Mouse (Mus musculus) ovary, postnatal 14 days (tissue): ENCODE measurements around the gene Pou2f1.
A peak's percentile ranks its signal among the peaks of the same experiment; 100 is the strongest.

ENCODE experiments used
- DNase-seq: peaks from one replicate; pipeline ENCODE4 v3.0.0; 2022; ENCODE audit warnings: low spot score

The Pou2f1 gene

DNA sequence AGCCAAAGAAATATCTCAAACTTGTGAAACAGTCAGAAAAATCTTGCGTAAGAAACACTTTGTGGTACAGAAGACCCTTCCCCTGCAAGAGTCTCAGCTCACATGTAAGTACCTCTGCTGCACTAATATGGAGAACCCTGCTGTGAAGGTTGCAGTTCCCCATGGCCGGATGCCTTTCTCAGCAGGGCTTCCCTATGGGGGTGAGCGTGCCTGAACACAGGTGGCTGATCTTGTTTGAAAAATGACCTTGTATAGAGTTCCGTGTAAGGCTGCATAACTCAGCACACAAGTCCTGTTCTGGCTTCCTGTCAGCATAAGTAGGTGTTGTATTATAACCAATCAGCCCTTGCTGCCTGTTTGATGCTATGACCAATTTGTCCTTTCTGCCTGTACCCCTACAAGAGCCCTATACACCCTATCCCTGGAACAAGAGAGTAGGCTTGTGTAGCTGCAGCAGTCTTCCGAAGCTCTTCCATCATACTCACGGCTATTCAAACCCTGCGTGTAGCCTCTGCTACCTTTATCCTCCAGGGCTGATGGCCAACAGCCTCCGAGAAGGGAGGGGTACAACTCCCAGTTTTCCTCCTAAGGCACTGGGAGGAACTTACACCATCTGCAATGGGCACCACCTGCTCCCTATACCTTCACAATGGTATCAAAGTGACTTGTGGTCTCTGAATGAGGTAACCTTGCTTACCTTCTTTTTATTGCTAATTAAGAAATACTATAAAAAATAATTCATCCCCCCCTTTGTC is 120.2 kb downstream of the Pou2f1 start:
- DNase-seq = no peak

GRCm38 (mm10) chr1:165878751-165879150 is 123.7 kb downstream of the Pou2f1 start:
- DNase-seq = no peak

DNA sequence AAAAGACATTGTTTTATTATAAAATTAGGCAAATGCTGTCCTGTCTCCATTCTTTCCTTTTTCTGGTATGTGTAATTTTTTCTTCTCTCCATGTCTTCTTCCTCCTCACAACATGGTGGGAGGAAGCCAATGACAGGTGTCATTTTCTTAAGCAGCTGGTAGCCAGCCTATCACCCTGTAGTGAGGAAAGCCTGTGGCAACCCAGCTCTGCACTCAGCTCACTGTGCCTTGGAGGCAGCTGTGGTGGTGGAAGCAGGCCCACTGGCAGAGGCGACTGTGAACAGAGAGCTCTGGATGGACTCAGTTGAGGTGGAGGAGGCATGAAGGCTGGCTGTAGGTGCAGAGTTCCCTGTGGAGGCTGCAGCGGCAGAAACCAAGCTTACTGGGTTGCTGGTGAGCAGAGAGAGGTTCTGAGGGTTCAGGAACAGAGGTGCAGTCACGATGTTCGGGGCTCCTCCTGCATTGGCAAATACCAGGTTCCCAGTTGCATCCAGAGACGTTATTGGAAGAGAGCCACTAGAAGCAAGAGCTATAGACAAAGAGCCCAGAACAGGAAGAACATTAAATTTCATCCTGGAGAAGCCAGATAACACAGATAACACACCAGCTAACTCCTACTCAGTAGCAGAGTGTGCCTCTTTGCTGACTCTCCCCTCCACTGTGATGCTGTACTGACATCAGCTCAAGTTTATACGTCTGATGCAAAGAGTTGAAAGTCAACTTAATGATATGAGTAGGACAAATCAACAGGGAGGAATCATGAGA is 126.8 kb downstream of the Pou2f1 start:
- no peak for DNase-seq

DNA sequence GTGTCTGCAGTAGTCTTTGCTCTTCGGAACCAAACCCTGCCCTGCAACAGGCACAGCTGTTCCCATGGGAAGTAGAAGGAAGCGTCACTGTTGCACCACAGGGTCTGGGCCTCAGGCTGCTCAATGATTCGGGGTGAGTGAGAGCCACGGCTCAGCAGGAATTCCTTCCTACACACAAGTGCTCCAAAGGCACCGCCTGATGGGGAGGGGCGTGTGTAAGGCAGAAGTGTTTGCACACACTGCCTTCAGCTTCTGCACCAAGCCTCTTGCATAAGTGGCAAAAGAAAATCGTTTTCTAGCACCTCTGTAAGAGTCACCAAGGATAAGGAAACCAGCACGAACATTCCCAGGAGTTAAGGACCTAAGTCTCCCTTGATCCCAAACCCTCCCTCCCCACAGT is 127.8 kb downstream of the Pou2f1 start:
- DNase-seq = no peak

DNA sequence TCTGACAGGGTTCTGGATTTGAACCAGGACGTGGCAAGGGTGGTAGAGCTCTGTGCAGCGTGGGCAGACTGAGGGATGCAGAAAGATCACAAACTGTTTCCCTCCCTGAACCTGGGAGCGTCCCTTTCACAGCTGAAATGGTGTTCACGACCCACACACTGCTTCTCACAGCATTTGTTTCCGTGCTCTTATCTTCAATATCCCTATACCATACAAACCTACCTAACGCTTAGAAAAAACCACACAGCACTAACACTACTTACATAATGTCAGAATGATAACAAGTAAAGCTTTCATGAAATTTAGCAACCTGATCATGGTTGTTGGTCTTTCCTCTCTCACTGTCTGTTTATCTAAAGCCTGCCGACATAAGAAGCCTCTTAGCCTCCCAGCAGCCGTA is 133.8 kb downstream of the Pou2f1 start:
- no peak for DNase-seq

DNA sequence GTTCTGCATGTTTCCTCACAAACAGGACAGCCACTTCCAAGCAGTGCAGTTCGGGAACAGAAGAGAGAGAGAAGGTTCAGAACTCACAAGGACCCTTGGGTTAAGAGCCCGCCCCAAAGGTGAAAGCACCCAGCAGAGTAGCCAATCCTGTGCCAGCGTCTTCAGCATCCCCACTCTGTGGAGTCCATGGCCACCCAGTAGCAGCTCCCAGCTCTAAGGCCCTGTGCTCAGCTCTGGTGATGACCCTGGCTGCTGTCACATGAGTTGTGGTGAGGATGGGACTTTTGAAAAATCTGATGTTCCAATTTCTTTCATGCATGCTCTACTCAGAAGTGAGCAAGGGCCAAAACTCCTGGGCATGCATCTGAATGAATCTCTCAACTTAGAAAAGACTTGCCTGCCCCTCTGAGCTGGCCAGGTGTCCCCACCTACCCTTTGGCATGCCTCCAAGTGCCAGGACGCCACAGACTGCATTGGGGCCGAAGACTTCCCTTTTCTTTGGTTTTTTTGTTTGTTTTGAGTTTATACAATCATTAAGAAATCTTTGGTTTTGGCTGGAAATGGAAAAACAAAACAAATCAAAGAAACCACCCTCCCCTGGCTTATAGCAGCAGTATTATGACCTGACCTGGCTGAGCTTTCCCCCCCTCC is 135.7 kb downstream of the Pou2f1 start:
- DNase-seq = no peak

- no peak for DNase-seq
Observed at GRCm38 (mm10) chr1:165864864-165865795, 137.3 kb downstream of the Pou2f1 start.

GRCm38 (mm10) chr1:165862059-165862458 is 140.4 kb downstream of the Pou2f1 start:
- DNase-seq = no peak

DNA sequence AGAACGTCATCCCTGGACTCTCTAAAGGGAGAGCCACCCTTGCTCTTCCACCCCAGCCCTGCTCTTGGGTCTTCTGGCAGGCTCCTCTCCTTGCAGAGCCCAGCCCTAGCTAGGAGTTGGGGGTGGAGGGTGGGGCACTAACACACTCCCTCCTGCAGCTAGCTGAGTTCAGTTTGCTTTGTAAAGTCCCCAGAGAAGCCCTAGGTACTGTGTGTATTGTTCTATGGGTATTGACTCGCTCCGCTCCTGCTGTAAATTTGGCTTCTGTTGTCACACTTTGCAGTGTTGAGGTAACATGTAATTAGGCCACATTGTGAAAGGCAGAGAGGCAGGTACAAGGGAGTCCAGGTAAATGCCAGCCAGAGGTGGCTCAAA is 141.3 kb downstream of the Pou2f1 start:
- no peak for DNase-seq

DNA sequence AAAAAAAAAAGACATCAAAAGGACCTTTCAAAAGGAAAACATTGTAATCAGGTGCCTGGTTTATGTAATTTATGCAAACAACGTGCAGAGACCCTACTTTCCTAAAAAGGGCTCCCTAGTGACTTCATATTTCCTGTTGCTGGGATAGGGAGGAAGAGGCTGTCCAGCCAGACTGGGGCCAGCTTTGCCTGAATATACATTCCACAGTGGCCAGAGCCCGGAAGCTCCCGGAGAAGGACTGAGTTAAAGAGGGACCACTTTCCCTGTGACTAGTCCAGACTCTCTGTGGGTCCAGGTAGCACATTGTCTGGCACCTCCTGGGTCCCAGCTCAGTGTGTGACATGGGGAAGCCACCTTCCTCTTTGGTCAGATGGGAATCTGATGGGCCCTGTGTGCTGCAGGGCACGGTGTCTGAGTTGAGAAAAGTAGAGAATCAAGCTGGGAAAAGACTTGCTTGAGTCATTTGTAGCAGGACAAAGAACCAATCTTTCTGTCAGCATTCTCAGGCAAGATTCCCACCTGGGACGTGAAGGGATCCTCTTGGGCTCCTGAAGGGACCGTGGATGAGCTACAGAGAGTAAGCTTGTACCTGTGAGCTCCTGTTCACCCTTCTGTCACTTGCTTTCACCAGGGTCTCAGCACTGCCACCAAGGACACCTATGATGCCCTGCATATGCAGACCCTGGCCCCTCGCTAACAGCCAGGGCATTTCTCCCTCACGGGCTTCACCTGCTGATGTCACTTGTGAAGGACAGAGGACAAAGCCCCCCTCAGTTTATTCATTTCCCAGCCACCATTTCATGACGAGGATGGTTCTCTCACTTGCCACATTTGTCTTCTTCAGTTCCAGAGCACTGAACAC is 141.9 kb downstream of the Pou2f1 start:
- DNase-seq = no peak

GRCm38 (mm10) chr1:165858356-165858755 is 144.1 kb downstream of the Pou2f1 start:
- DNase-seq = no peak

GRCm38 (mm10) chr1:165857279-165857678 is 145.2 kb downstream of the Pou2f1 start:
- DNase-seq = no peak

GRCm38 (mm10) chr1:165855759-165856545 is 146.5 kb downstream of the Pou2f1 start:
- DNase-seq = no peak

GRCm38 (mm10) chr1:165853729-165854420 is 148.6 kb downstream of the Pou2f1 start:
- DNase-seq = peak; percentile 55

DNA sequence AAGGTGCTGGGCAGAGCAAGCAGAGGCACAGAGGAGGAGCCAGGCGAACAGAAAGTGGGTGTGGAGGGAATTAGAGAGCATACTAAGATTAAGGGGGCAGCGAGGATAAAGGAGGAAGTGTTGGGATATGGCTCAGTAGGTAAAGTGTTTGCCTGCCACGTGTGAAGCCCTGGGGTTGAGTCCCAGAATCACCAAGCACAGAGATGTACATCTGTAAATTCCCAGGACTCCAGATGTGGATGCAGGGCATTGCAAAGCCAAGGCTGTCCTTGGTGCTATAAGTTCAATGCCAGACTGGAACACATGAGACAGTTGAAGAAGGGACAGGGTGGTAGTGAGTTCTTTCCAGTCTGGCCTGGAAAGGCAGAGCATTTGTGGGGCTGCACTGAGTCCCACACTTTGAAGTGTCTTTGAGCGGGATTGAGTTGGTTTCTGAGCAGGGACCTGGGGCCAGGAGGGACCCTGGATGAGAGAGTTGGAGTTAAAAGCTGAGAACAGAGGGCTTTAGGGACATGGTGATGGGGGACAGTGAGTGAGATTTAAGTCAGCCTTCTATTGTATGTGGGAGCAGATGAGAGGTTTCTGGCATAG is 149.3 kb downstream of the Pou2f1 start:
- no peak for DNase-seq

DNA sequence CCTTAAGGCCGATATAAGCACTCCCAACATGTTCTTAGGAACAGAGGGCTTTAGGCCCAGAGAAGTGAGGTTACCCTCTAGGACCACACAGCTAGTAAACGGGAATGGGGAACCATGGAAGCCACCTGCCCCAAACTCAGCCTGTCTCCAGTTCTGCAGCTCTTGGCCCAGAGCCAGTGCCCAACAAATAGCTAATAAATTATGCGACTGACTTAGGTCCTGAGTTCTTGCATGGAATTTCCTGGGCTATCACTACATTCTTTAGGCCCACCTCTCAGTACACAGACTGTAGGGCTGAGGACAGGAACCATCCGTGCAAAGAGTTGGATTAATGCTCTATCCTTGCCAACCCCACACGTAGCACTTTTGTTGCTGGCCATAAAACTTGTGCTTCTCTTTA is 150.3 kb downstream of the Pou2f1 start:
- no peak for DNase-seq

GRCm38 (mm10) chr1:165849458-165850445 is 152.7 kb downstream of the Pou2f1 start:
- no peak for DNase-seq

DNA sequence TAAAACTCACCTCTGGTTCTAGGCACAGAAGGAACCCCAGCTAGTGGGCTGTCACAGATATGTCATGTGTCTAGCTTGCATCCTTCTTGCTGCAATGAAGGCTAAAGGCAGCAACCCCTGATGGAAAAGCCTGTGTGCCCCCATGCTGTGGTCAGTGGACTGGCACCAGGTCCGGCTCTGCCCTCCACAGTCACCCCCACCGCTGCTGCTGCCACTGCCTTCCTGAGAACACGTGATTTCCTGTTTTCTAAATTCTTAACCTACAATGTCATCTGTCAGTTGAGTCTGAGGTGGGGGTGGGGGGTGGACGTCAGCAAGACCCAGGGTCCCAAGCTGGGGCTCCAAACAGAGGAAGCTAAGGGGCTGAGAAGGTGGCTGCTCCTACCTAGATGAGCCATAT is 153.6 kb downstream of the Pou2f1 start:
- DNase-seq = no peak
